Mouse (Mus musculus) brown adipose tissue, adult 24 weeks (tissue): ENCODE results near the gene Anapc1. TPM values are rescaled to one million over a fixed set of nuclear protein-coding genes. Genes with fewer than 3 reads are reported as not detected.

ENCODE experiments used
- H3K27ac ChIP-seq: fragments of 200-500 bp; replicated peaks from 2 replicates; pipeline ENCODE4 v1.5.1; 2012; ENCODE audit warnings: low read depth, mild to moderate bottlenecking, low read length
- H3K4me1 ChIP-seq: fragments of 200-500 bp; 2 replicates; pipeline ENCODE4 v1.6.1; 2012; ENCODE audit warnings: low read length, mixed read lengths; ENCODE audit not compliant: control insufficient read depth, insufficient read depth, insufficient read length
- H3K4me3 ChIP-seq: fragments of 200-500 bp; 2 replicates; pipeline ENCODE4 v1.5.1; 2012; ENCODE audit warnings: low read depth, mild to moderate bottlenecking, low read length, moderate library complexity; ENCODE audit not compliant: insufficient read depth
- polyA plus RNA-seq: library from polyadenylated mRNA; stranded (reverse); fragments of >200 nt; gene quantifications from 2 replicates; pipeline ENCODE4 v1.2.4, GENCODE M21; 2012; ENCODE audit not compliant: missing spikeins, insufficient read depth, insufficient read length

The Anapc1 gene
- polyA plus RNA-seq = 17.7 and 22.3 TPM in 2 replicates

DNA sequence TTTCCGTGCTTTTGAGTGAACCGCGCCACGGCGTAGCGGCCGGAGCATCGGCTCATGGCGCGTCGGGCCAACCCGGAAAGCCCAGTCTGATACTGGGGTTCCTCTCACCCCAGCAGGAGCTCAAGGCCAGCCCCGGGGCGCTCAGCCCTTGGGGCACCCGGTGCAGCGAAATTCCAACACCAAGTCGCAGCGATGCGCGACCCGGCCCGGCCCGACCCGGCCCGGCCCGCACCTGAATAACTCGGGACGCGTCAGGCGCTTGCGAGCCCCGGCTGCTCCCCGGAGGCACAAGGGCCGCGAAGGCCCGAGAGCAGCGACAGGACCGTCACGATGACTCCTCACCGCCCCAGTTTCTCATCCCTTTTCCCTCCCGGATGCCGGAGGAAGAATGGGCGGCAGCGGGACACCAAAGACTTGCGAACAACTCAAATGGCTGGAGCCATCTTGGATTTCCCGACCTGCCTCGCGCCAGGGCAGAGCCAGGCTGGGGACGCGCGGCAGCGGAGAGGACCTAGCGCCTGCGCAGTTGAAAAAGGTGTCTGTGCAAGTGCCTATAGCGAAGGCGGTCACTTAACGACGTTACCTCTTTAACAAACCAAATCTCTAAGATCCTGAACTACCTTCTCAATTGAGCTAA is at the start of gene Anapc1:
Gene Anapc1 (minus strand): TSS at position 471 of the 637 bp plus-strand sequence.
- Histone ChIP-seq H3K4me1 (peaks cover 4% of the 10 kb centered on the region; the same call in 1 of the 2 replicates), H3K4me3 (peak within 1 kb of the TSS; percentile 94), H3K27ac (peak within 1 kb of the TSS; percentile 78)

DNA sequence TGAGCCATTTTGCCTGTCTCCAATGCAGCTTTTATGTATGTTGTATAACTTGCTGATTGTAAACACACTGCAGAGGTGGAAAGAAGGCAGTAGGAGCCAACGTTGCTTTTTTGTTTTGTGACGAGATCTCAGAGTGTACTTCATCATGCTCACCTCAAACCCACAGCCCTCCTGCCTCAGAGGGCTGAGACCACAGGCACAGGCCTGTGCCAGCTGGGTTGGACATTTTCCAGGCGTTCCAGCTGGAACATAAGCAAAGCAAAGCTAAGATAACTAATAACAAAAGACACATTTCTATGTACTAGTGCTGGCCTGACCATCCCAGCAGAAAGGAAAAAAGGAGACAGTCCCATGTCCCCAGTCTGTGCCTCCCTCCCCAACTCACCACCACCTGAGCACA is 47.9 kb upstream of the Anapc1 start:
- H3K4me1 ChIP-seq = peaks cover 12% of the 10 kb centered on the region; the same call in 1 of the 2 replicates
- no peak overlapping the region for H3K27ac ChIP-seq
- H3K4me3 ChIP-seq = no peak overlapping the region

DNA sequence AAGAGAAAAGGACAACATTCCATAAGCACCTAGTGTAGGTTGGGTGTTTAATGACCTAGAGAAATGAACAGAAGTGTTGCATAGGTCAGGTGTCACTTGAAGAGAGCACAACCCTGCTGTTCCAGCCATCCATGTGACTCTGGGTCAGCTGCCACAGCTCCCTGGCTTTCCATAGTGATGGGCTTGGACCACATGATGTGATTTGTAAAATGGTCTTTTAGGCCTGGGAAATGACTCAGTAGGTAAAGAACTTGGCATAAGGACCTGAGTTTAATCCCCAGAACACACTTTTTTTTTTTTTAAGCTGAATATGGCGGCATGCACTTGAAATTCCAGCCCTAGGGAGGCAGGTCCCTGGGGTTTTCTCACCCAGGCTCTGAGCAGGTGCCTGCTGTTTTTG is 44.8 kb upstream of the Anapc1 start:
- Histone ChIP-seq H3K4me3 (no peak overlapping the region), H3K27ac (no peak overlapping the region), H3K4me1 (peaks cover 7% of the 10 kb centered on the region; the same call in 1 of the 2 replicates)

DNA sequence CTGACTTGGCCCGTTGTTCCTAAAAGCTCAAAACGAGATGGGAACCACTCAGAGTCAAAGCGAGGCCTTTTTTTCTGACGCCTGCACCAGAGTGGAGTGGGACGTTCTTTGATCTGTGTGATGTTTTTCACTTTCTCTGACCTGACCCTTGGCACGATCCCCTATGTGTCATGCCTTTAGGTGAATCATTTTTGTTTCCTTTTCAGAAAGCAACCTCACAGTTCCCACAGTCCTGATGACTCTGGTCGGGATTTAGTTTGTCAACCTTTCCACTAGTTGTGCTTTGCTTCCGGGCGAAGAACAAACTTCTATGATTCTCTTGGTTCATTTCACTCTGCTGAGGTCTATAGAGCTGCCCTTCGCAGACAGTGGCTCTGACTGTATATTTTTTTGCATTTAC is 44.3 kb upstream of the Anapc1 start:
- Histone ChIP-seq H3K27ac (no peak overlapping the region), H3K4me1 (peaks cover 7% of the 10 kb centered on the region; the same call in 1 of the 2 replicates), H3K4me3 (no peak overlapping the region)

DNA sequence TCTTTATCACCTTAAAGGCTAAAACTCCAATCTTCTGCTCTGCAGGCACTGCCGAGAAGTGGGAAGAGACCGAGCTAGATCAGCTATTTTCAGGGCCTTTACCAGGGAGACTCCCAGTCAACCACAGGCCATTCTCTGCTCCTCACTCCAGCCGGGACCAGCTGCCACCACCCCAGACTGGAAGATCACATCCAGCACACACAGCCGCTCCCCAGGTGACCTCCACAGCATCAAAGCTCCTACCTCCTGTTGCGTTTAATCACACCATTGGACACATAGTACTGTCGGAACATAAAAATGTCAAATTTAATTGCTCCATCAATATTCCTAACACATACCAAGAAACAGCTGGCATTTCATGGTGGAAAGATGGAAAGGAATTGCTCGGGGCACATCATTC is 42.0 kb upstream of the Anapc1 start:
- Histone ChIP-seq H3K4me1 (0 out of 2 replicates have a peak, but pooled peaks cover 4% of the 10 kb centered on the region), H3K4me3 (no peak overlapping the region), H3K27ac (no peak overlapping the region)

DNA sequence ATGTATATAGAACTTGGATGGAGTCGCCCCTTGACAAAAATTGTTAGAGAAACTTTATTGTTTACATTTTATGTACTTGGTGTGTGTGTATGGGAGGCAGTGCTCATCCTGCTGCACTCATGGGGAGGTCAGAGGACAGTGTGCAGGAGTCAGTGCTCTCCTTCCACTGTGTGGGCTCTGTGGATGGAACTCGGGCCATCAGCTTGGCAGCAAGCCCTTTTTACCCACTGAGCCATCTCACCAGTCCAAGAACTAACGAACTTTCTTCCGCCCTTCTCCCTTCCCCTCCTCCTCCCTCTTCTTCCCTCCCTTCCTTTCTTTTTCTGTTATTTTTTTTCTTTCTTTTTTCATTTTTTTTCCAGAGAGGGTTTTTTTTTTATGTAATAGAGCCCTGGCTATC is 40.9 kb upstream of the Anapc1 start:
- H3K27ac ChIP-seq = no peak overlapping the region
- no peak overlapping the region for H3K4me3 ChIP-seq
- 0 out of 2 replicates have a peak, but pooled peaks cover 4% of the 10 kb centered on the region for H3K4me1 ChIP-seq

DNA sequence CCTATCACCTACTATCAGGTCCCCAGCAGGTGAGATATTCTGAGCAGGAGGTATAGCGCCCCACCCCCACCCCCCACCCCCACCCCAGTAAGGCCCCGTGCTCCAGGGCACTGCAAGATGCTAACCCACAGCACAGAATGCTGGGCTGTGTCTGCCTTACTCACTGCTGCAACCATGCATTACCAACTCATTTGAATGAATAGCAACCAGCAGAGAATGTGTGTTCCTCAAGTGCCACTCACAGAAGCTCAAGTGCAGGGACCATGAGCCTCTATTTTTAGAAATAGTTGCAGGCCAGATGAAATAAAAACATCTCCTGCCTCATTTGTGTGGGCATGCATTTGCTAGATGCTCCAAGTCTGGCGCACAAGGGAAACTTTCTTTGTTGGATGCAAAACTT is 40.4 kb upstream of the Anapc1 start:
- H3K4me3 ChIP-seq = no peak overlapping the region
- no peak overlapping the region for H3K27ac ChIP-seq
- H3K4me1 ChIP-seq = 0 out of 2 replicates have a peak, but pooled peaks cover 4% of the 10 kb centered on the region

DNA sequence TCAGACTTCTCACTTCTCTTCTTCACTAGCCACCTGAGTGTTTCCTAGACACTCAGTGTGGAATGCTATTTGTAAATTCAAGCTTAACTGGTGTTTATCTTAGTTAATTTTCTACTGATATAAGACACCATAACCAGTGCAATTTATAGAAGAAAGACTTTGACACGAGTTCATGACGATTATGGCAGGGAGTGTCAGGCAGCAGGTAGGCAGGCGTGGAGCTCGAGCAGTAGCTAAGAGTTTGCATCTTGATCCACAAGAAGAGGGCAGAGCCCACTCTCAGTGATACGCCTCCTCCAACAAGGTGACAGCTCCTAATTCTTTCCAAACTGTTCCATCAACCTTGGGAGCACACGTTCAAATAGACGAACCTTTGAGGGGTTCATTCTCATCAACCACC is 39.4 kb upstream of the Anapc1 start:
- no peak overlapping the region for H3K27ac ChIP-seq
- H3K4me1 ChIP-seq = 0 out of 2 replicates have a peak, but pooled peaks cover 4% of the 10 kb centered on the region
- no peak overlapping the region for H3K4me3 ChIP-seq

DNA sequence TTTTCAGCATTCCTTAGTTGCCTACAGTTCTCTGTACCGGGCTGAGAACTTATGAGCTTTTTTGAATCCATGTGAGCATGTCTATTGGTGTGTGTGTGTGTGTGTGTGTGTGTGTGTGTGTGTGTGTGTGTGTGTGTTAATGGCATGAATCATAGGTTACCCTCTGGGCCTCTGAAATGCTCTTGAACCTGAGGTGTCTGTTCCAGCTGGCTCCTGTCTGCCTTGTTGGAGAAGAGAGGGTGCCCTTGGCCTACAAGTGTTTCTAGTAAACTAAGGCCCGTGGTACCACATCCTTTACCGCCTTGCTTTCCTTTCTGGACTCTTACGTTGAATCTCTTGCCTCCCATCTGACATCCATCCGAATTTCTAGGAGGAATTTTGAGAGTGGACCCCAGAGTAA is 38.9 kb upstream of the Anapc1 start:
- no peak overlapping the region for H3K27ac ChIP-seq
- H3K4me1 ChIP-seq = no peaks in the 10 kb centered on the region

DNA sequence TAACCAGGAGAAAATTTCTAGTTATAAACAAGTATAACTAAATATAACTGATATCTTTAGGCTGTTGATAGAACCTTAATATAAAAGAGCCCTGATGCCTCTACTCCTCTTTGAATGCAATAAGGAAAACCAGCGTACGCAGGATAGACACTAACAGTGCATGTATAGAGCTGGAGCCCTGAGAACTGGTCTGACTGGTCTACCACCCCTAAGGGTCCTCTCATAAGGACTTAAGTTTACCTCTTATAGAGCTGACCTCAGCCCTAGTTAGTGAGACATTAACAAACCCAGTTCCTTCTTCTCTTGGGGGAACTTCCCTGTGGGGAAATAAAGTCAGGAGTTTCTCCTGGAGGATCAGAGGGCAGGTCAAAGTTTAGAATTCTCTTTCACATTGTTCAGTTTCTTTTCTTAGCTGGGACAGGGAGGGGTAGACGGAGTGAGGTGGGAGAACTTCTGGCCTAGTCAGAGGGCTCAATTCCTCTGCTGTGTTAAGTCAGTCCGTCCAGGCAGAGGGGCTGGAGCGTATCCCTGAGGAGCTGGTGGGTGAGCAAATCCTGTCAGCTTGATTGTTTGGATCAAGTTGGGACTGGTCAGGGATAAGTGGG is 35.0 kb upstream of the Anapc1 start:
- Histone ChIP-seq H3K4me1 (peaks cover 3% of the 10 kb centered on the region; the same call in 1 of the 2 replicates), H3K4me3 (no peak overlapping the region), H3K27ac (no peak overlapping the region)

More for the DNA sequence above, 38.9 kb upstream of the Anapc1 start:
- H3K4me3 ChIP-seq = no peak overlapping the region

DNA sequence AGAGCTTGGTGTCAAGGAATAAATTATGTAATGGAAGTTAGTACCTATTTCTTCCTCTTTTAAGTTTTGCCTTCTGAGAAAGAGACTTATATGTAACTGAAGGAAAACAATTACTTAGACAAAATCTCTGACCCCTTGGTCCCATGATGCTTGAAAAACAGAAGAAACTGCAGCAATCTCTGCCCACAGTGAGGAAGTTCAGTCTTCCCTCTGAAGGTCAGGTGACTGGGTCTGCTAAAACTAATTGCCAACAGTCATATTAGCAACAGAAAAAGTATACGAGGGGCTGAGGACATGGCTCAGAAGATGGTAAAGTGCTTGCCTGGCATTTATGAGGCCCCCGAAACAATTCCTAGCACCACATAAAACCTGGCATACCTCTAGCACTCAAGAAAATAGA is 32.2 kb upstream of the Anapc1 start:
- H3K4me3 ChIP-seq = no peak overlapping the region

DNA sequence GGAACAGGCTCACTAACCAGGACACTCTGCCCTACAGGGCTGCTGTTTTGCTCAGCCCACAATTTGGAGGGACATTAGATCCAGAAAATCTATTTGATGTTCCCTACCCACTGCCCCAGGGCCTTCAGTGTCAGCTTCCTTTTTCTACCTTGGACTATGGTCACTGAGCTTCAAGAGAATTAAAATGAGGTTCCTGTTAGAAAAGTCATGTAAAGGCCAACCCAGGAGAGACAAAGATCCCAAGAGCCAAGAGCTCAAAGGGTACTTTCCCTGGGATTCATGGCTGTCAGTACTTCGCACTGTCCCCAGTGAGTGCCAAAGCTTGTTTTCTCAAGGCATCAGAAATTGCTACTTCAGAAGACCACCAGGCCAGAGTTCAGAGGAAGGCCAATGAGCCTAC is 28.8 kb upstream of the Anapc1 start:
- Histone ChIP-seq H3K4me3 (no peak overlapping the region), H3K27ac (no peak overlapping the region), H3K4me1 (peaks cover 11% of the 10 kb centered on the region)

More for the DNA sequence above, 32.2 kb upstream of the Anapc1 start:
- no peak overlapping the region for H3K27ac ChIP-seq
- H3K4me1 ChIP-seq = peaks cover 5% of the 10 kb centered on the region; the same call in 1 of the 2 replicates

DNA sequence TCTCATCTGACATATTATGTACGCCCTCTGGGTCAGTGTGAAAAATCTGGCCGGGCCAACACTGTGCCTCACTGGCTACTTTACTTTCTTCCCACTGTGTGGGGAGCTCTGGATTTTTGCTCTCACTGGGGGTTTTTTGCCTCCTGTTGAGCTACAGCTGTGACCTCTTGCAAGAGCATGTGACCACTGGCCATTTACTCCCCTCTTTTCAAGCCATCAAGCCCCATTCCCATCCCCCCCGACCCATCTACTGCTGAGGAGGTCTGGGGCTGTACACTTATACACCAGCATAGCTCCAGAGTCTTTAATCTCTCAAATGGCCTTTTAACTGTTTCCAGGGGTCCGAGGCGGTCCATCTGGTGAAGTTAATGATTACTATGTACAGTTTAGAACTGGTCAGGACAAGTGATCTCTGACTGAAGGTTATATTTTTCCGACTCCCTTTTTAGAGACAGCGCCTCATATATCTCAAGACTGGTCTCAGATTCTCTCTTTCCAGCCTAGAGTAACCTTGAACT is 27.6 kb upstream of the Anapc1 start:
- H3K27ac ChIP-seq = no peak overlapping the region
- H3K4me3 ChIP-seq = no peak overlapping the region
- peaks cover 21% of the 10 kb centered on the region for H3K4me1 ChIP-seq

DNA sequence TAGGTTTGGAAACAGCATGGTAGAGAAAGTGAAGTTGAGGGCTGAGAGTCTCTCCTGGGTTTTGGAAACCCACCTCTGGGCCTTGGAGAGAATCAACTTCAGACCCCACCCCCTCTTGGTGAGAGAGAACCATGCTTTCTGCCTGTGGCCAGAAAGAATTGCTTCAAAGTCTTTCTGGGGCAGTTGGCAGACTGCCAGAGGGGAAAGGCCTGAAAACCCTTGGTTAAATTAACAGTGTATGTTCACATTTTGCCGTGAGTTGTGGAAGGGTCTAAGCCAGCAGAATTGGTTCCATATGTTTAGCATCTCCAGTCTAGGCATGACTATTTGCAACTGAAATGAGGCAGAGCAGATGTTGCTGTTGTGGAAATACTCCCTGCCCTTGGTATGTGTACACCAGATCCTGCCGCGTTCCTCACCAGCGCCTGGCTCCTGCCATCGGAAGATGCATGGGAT is 26.4 kb upstream of the Anapc1 start:
- peaks cover 19% of the 10 kb centered on the region for H3K4me1 ChIP-seq
- no peak overlapping the region for H3K4me3 ChIP-seq
- no peak overlapping the region for H3K27ac ChIP-seq

DNA sequence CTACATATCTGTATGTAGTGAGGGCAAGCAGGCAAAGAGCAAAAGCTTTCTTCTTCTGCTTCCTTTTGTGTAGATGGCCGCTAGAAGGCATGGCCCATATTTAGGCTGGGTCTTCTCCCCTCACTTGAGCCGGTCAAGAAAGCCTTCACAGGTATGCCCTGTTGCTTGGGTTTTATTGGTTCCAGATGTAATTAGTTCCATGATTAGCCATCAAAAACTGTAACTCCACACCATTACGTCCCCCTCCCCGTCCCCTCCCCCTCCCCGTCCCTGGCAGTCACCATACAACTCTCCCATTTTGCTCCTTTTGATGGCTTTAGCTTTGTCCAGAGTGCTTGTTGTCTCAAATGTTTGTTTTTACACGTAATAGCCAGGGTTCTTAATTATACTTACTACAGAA is 25.7 kb upstream of the Anapc1 start:
- H3K4me1 ChIP-seq = peaks cover 19% of the 10 kb centered on the region
- no peak overlapping the region for H3K4me3 ChIP-seq
- no peak overlapping the region for H3K27ac ChIP-seq
